17 mouse cellular contexts compared by ENCODE assay signal in the genomic region with DNA sequence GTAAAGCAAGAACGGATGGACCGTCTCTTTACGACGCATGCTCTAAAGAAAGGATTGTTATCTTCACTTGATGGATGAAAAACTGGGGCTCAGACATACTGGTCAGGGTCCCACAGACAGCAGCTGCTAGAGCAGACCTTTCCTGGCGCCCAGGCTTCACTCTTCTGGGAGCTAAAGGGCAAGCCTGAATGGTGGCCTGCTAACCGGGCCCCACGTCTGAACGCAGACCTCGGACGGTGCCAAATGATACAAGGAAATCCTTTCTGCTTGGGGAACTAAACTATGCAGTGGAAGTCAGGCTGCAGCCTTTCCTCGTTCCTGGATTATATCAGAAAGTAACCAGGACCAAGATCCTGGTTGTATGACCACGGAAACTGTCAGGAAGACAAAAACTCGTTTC.
DNase-seq lines count a peak whose midpoint lies in the region; ATAC-seq and TF ChIP-seq lines count a peak whose summit lies in the region.
"Had no signal": no experiment of that assay in that cellular context is flagged by ENCODE, and none has a peak within 500 bp of the region (broad histone marks: within the 10 kb centered on the region; RNA-seq: fewer than 3 reads in every experiment).

No protein-coding gene starts in this region.

- no peaks in the 10 kb centered on the region for H3K27me3 ChIP-seq in embryonic facial prominence, embryonic 14.5 days (replicated peaks; ENCODE audit: control insufficient read depth, insufficient read depth, low read length)
- H3K27me3 ChIP-seq in embryonic facial prominence, embryonic 10.5 days (replicated peaks; ENCODE audit: low read depth, poor library complexity, severe bottlenecking): no peaks in the 10 kb centered on the region
- H3K27me3 ChIP-seq in heart, postnatal 0 days (ENCODE audit: control insufficient read depth, insufficient read depth, low read length): no peaks in the 10 kb centered on the region
- no peaks in the 10 kb centered on the region for H3K27me3 ChIP-seq in stomach, embryonic 14.5 days (ENCODE audit: control insufficient read depth, insufficient read depth, low read length)
- no peaks in the 10 kb centered on the region for H3K27me3 ChIP-seq in stomach, postnatal 0 days (ENCODE audit: control insufficient read depth, insufficient read depth, low read length)
- H3K27me3 ChIP-seq in forebrain, embryonic 12.5 days: 0 out of 2 replicates have a peak, but pooled peaks cover 6% of the 10 kb centered on the region
- H3K27me3 ChIP-seq: embryonic facial prominence, embryonic 15.5 days; lung, embryonic 15.5 days; stomach, embryonic 15.5 days had no signal

- DNase-seq in embryonic facial prominence, embryonic 14.5 days (ENCODE audit: low spot score): peak; percentile 12
- DNase-seq in embryonic facial prominence, embryonic 10.5 days (ENCODE audit: low spot score): no peak
- DNase-seq in heart, postnatal 0 days (ENCODE audit: low spot score): no peak
- no peak for DNase-seq in heart, adult 9 months (ENCODE audit: low spot score in 2 of 2)
- DNase-seq in stomach, postnatal 0 days (ENCODE audit: low spot score): no peak
- DNase-seq in embryo, embryonic 11 days: no peak
- DNase-seq: cerebellum, adult 8-10 months; gastrocnemius, postnatal 14 days; right cerebral cortex, adult 18-20 months had no signal

- H3K9me3 ChIP-seq in embryonic facial prominence, embryonic 14.5 days (ENCODE audit: control insufficient read depth, low read length): no peaks in the 10 kb centered on the region
- no peaks in the 10 kb centered on the region for H3K9me3 ChIP-seq in embryonic facial prominence, embryonic 10.5 days
- H3K9me3 ChIP-seq in heart, postnatal 0 days (replicated peaks; ENCODE audit: control insufficient read depth, low read length): no peaks in the 10 kb centered on the region
- no peaks in the 10 kb centered on the region for H3K9me3 ChIP-seq in stomach, embryonic 14.5 days (ENCODE audit: control insufficient read depth, low read depth, low read length)
- no peaks in the 10 kb centered on the region for H3K9me3 ChIP-seq in stomach, postnatal 0 days (ENCODE audit: control insufficient read depth, low read length)
- no peaks in the 10 kb centered on the region for H3K9me3 ChIP-seq in forebrain, embryonic 12.5 days
- H3K9me3 ChIP-seq: embryonic facial prominence, embryonic 15.5 days; G1E; hindbrain, embryonic 10.5 days; lung, embryonic 15.5 days; stomach, embryonic 15.5 days had no signal

- no peak overlapping the region for H3K4me2 ChIP-seq in embryonic facial prominence, embryonic 14.5 days (ENCODE audit: low read depth, low read length)
- no peak overlapping the region for H3K4me2 ChIP-seq in heart, postnatal 0 days (ENCODE audit: low read depth, low read length)
- H3K4me2 ChIP-seq in stomach, embryonic 14.5 days (replicated peaks; ENCODE audit: low read depth, low read length): no peak overlapping the region
- no peak overlapping the region for H3K4me2 ChIP-seq in stomach, postnatal 0 days (replicated peaks; ENCODE audit: low read depth)
- no peak overlapping the region for H3K4me2 ChIP-seq in forebrain, embryonic 12.5 days
- H3K4me2 ChIP-seq: embryonic facial prominence, embryonic 15.5 days; lung, embryonic 15.5 days; stomach, embryonic 15.5 days had no signal

- H3K36me3 ChIP-seq in embryonic facial prominence, embryonic 14.5 days (ENCODE audit: control insufficient read depth, insufficient read depth, low read length): no peaks in the 10 kb centered on the region
- H3K36me3 ChIP-seq in embryonic facial prominence, embryonic 10.5 days (replicated peaks): no peaks in the 10 kb centered on the region
- no peaks in the 10 kb centered on the region for H3K36me3 ChIP-seq in heart, postnatal 0 days (replicated peaks; ENCODE audit: control insufficient read depth, insufficient read depth, low read length)
- H3K36me3 ChIP-seq in stomach, embryonic 14.5 days (ENCODE audit: control insufficient read depth, insufficient read depth, low read length): no peaks in the 10 kb centered on the region
- H3K36me3 ChIP-seq in stomach, postnatal 0 days (ENCODE audit: control insufficient read depth, insufficient read depth, low read length): no peaks in the 10 kb centered on the region
- H3K36me3 ChIP-seq in forebrain, embryonic 12.5 days (replicated peaks): no peaks in the 10 kb centered on the region
- H3K36me3 ChIP-seq: embryonic facial prominence, embryonic 15.5 days; G1E; hindbrain, embryonic 10.5 days; lung, embryonic 15.5 days; stomach, embryonic 15.5 days had no signal

- 77% methylated on average over 13 of the region's 13 CpGs for WGBS in embryonic facial prominence, embryonic 14.5 days
- 86% methylated on average over 13 of the region's 13 CpGs for WGBS in embryonic facial prominence, embryonic 10.5 days
- 60% methylated on average over 13 of the region's 13 CpGs for WGBS in heart, postnatal 0 days
- 59% methylated on average over 13 of the region's 13 CpGs for WGBS in stomach, embryonic 14.5 days
- WGBS in stomach, postnatal 0 days: 60% methylated on average over 13 of the region's 13 CpGs
- 85% methylated on average over 13 of the region's 13 CpGs for WGBS in forebrain, embryonic 12.5 days

- H3K4me1 ChIP-seq in embryonic facial prominence, embryonic 14.5 days (ENCODE audit: control insufficient read depth, insufficient read depth, low read length): no peaks in the 10 kb centered on the region
- no peaks in the 10 kb centered on the region for H3K4me1 ChIP-seq in embryonic facial prominence, embryonic 10.5 days
- no peaks in the 10 kb centered on the region for H3K4me1 ChIP-seq in heart, postnatal 0 days (ENCODE audit: control insufficient read depth, insufficient read depth)
- H3K4me1 ChIP-seq in stomach, embryonic 14.5 days (ENCODE audit: control insufficient read depth, insufficient read depth, low read length): 0 out of 2 replicates have a peak, but pooled peaks cover 5% of the 10 kb centered on the region
- H3K4me1 ChIP-seq in stomach, postnatal 0 days (replicated peaks; ENCODE audit: control insufficient read depth, insufficient read depth): no peaks in the 10 kb centered on the region
- no peaks in the 10 kb centered on the region; the same call in 1 of the 2 replicates for H3K4me1 ChIP-seq in forebrain, embryonic 12.5 days
- H3K4me1 ChIP-seq: embryonic facial prominence, embryonic 15.5 days; hindbrain, embryonic 10.5 days; stomach, embryonic 15.5 days had no signal

- TF ChIP-seq EP300 in heart, postnatal 0 days (IDR thresholded peaks at IDR 0.05; ENCODE audit: low read depth): no peak
- no peak for TF ChIP-seq EP300 in stomach, postnatal 0 days (optimal IDR thresholded peaks at IDR 0.05)

- no peak for TF ChIP-seq CTCF in heart, postnatal 0 days (IDR thresholded peaks at IDR 0.05; ENCODE audit: low read depth)
- no peak for TF ChIP-seq CTCF in stomach, postnatal 0 days (IDR thresholded peaks at IDR 0.05; ENCODE audit: low read depth)

- H3K9ac ChIP-seq in embryonic facial prominence, embryonic 14.5 days (ENCODE audit: low read depth, low read length): no peak overlapping the region
- no peak overlapping the region for H3K9ac ChIP-seq in heart, postnatal 0 days (replicated peaks; ENCODE audit: low read depth, low read length)
- no peak overlapping the region for H3K9ac ChIP-seq in stomach, embryonic 14.5 days (replicated peaks; ENCODE audit: low read depth, low read length)
- no peak overlapping the region for H3K9ac ChIP-seq in stomach, postnatal 0 days (ENCODE audit: low read length)
- no peak overlapping the region for H3K9ac ChIP-seq in forebrain, embryonic 12.5 days
- H3K9ac ChIP-seq: embryonic facial prominence, embryonic 15.5 days; lung, embryonic 15.5 days; stomach, embryonic 15.5 days had no signal

- no peak overlapping the region for H3K27ac ChIP-seq in embryonic facial prominence, embryonic 14.5 days (replicated peaks; ENCODE audit: low read depth, low read length)
- H3K27ac ChIP-seq in embryonic facial prominence, embryonic 10.5 days (replicated peaks): no peak overlapping the region
- peak overlapping the region; percentile 20; the same call in 1 of the 2 replicates for H3K27ac ChIP-seq in heart, postnatal 0 days (ENCODE audit: low read depth)
- H3K27ac ChIP-seq in stomach, embryonic 14.5 days (ENCODE audit: low read length): peak overlapping the region; percentile 15; the same call in 1 of the 2 replicates
- no peak overlapping the region for H3K27ac ChIP-seq in stomach, postnatal 0 days (replicated peaks)
- no peak overlapping the region for H3K27ac ChIP-seq in forebrain, embryonic 12.5 days
- H3K27ac ChIP-seq: embryonic facial prominence, embryonic 15.5 days; hindbrain, embryonic 10.5 days; lung, embryonic 15.5 days; stomach, embryonic 15.5 days had no signal

- ATAC-seq in embryonic facial prominence, embryonic 14.5 days (ENCODE audit: low read depth): no peak
- ATAC-seq in heart, postnatal 0 days (ENCODE audit: insufficient read depth, low read depth): peak; percentile 44; the same call in 1 of the 2 replicates
- ATAC-seq in stomach, embryonic 14.5 days (ENCODE audit: insufficient number of reproducible peaks, insufficient read depth, low FRiP score, low read depth): no peak
- ATAC-seq in stomach, postnatal 0 days (ENCODE audit: low FRiP score, low TSS enrichment): no peak
- no peak for ATAC-seq in forebrain, embryonic 12.5 days (ENCODE audit: low FRiP score)
- ATAC-seq: CD4-positive, CD25-positive, alpha-beta regulatory T cell, adult 4 months had no signal

- H3K4me3 ChIP-seq in embryonic facial prominence, embryonic 14.5 days (ENCODE audit: low read depth, low read length): no peak overlapping the region
- H3K4me3 ChIP-seq in embryonic facial prominence, embryonic 10.5 days: no peak overlapping the region
- H3K4me3 ChIP-seq in heart, postnatal 0 days (ENCODE audit: low read depth, low read length): no peak overlapping the region
- no peak overlapping the region for H3K4me3 ChIP-seq in stomach, embryonic 14.5 days (ENCODE audit: low read depth, low read length)
- no peak overlapping the region for H3K4me3 ChIP-seq in stomach, postnatal 0 days (ENCODE audit: low read depth, low read length)
- no peak overlapping the region for H3K4me3 ChIP-seq in forebrain, embryonic 12.5 days (replicated peaks)
- H3K4me3 ChIP-seq: embryonic facial prominence, embryonic 15.5 days; hindbrain, embryonic 10.5 days; lung, embryonic 15.5 days; stomach, embryonic 15.5 days had no signal

Comparison
In these comparisons a context has a peak if more than half of its experiments do, and no peak if none do; other contexts are left out.
1. H3K27ac ChIP-seq: peak in heart, postnatal 0 days (single experiment) and stomach, embryonic 14.5 days (single experiment); none in embryonic facial prominence, embryonic 14.5 days (single experiment), embryonic facial prominence, embryonic 10.5 days (single experiment), stomach, postnatal 0 days (single experiment) and forebrain, embryonic 12.5 days (single experiment).